In genomic region chr8:121717982-121718425, GRCm38 (mm10) we compare ENCODE assay signal across 8 mouse cellular contexts. TPM values are rescaled to one million over a fixed set of nuclear protein-coding genes. Genes with fewer than 3 reads are reported as not detected.
DNase-seq lines count a peak whose midpoint lies in the region; ATAC-seq and TF ChIP-seq lines count a peak whose summit lies in the region.

No protein-coding gene starts in this region.

- H3K9ac ChIP-seq in liver, embryonic 11.5 days (ENCODE audit: low read depth, low read length): no peak overlapping the region
- no peak overlapping the region for H3K9ac ChIP-seq in intestine, postnatal 0 days (ENCODE audit: low read depth, low read length)
- H3K9ac ChIP-seq in midbrain, embryonic 13.5 days (replicated peaks): no peak overlapping the region

- peak; percentile 87 for TF ChIP-seq CTCF in intestine, postnatal 0 days (IDR thresholded peaks at IDR 0.05; ENCODE audit: low read depth)

- H3K4me3 ChIP-seq in liver, embryonic 11.5 days (ENCODE audit: low read depth, low read length): no peak overlapping the region
- peak overlapping the region; percentile 39 for H3K4me3 ChIP-seq in embryonic facial prominence, embryonic 10.5 days
- no peak overlapping the region for H3K4me3 ChIP-seq in intestine, postnatal 0 days (ENCODE audit: low read depth, low read length)
- no peak overlapping the region for H3K4me3 ChIP-seq in midbrain, embryonic 13.5 days (replicated peaks)

- H3K4me2 ChIP-seq in liver, embryonic 11.5 days: no peak overlapping the region
- H3K4me2 ChIP-seq in intestine, postnatal 0 days (replicated peaks; ENCODE audit: low read depth): no peak overlapping the region
- peak overlapping the region; percentile 39 for H3K4me2 ChIP-seq in midbrain, embryonic 13.5 days (replicated peaks)

- intact Hi-C loops in left cerebral cortex, postnatal 25 days (cut with DNase I): loop anchor here (5.0 kb wide), 2 partner anchors 114 to 204 kb away; no protein-coding TSS in a partner anchor

- no peaks in the 10 kb centered on the region for H3K36me3 ChIP-seq in liver, embryonic 11.5 days (ENCODE audit: control insufficient read depth, insufficient read depth, low read length)
- no peaks in the 10 kb centered on the region for H3K36me3 ChIP-seq in embryonic facial prominence, embryonic 10.5 days (replicated peaks)
- H3K36me3 ChIP-seq in intestine, postnatal 0 days (ENCODE audit: control insufficient read depth, insufficient read depth): no peaks in the 10 kb centered on the region
- no peaks in the 10 kb centered on the region for H3K36me3 ChIP-seq in midbrain, embryonic 13.5 days

- WGBS in liver, embryonic 11.5 days: 28% methylated on average over 12 of the region's 12 CpGs
- 27% methylated on average over 12 of the region's 12 CpGs for WGBS in embryonic facial prominence, embryonic 10.5 days
- 27% methylated on average over 12 of the region's 12 CpGs for WGBS in intestine, postnatal 0 days
- 30% methylated on average over 12 of the region's 12 CpGs for WGBS in midbrain, embryonic 13.5 days

- ATAC-seq in liver, embryonic 11.5 days (replicated peaks; ENCODE audit: low FRiP score): no peak
- 0 out of 2 replicates have a peak, but pooled peaks have one; percentile 33 for ATAC-seq in intestine, postnatal 0 days
- ATAC-seq in midbrain, embryonic 13.5 days: peak; percentile 89

- peaks cover 15% of the 10 kb centered on the region for H3K27me3 ChIP-seq in liver, embryonic 11.5 days (replicated peaks; ENCODE audit: control insufficient read depth, insufficient read depth, low read length)
- peaks cover 46% of the 10 kb centered on the region for H3K27me3 ChIP-seq in embryonic facial prominence, embryonic 10.5 days (replicated peaks; ENCODE audit: low read depth, poor library complexity, severe bottlenecking)
- H3K27me3 ChIP-seq in intestine, postnatal 0 days (replicated peaks; ENCODE audit: control insufficient read depth, insufficient read depth, low read length): no peaks in the 10 kb centered on the region
- H3K27me3 ChIP-seq in midbrain, embryonic 13.5 days: peaks cover 5% of the 10 kb centered on the region; the same call in 1 of the 2 replicates

- DNase-seq in liver: peak; percentile 76
- no peak for DNase-seq in liver, embryonic 11.5 days (ENCODE audit: low spot score)
- DNase-seq in embryonic facial prominence, embryonic 10.5 days (ENCODE audit: low spot score): peak; percentile 91
- DNase-seq in heart, adult 11 months: peak; percentile 97
- DNase-seq in left cerebral cortex, postnatal 25 days (ENCODE audit: low spot score in 2 of 2): peak; percentile 92 to 98
- peak; percentile 23 to 31 for DNase-seq in spleen, postnatal 36 days (ENCODE audit: low spot score in 2 of 2)

- no peaks in the 10 kb centered on the region for H3K9me3 ChIP-seq in liver, embryonic 11.5 days (ENCODE audit: control insufficient read depth, low read length)
- H3K9me3 ChIP-seq in embryonic facial prominence, embryonic 10.5 days: no peaks in the 10 kb centered on the region
- no peaks in the 10 kb centered on the region for H3K9me3 ChIP-seq in intestine, postnatal 0 days (ENCODE audit: control insufficient read depth)
- no peaks in the 10 kb centered on the region for H3K9me3 ChIP-seq in midbrain, embryonic 13.5 days

- H3K27ac ChIP-seq in liver, embryonic 11.5 days (ENCODE audit: low read depth, low read length): no peak overlapping the region
- peak overlapping the region; percentile 60 for H3K27ac ChIP-seq in embryonic facial prominence, embryonic 10.5 days (replicated peaks)
- no peak overlapping the region for H3K27ac ChIP-seq in intestine, postnatal 0 days (ENCODE audit: low read depth, low read length)
- peak overlapping the region; percentile 35 for H3K27ac ChIP-seq in midbrain, embryonic 13.5 days

- no peaks in the 10 kb centered on the region; the same call in 1 of the 2 replicates for H3K4me1 ChIP-seq in liver, embryonic 11.5 days (replicated peaks; ENCODE audit: control insufficient read depth, insufficient read depth, low read length)
- H3K4me1 ChIP-seq in embryonic facial prominence, embryonic 10.5 days: peaks cover 22% of the 10 kb centered on the region
- no peaks in the 10 kb centered on the region for H3K4me1 ChIP-seq in intestine, postnatal 0 days (replicated peaks; ENCODE audit: control insufficient read depth, insufficient read depth, low read length)
- peaks cover 16% of the 10 kb centered on the region for H3K4me1 ChIP-seq in midbrain, embryonic 13.5 days (replicated peaks)

RNA-seq across cellular contexts. Expression of gene Jph3, which starts 11.4 kb away (rescaled TPM):
- polyA plus RNA-seq in liver, embryonic 11.5 days (2014; fragmentation: Nextera tagmentation; extraction: Ambion mirVana): 0.49 and 0.64 TPM in 2 replicates
- 5.2 and 5.7 TPM in 2 replicates for polyA plus RNA-seq in embryonic facial prominence, embryonic 10.5 days (2016; fragmentation: Nextera tagmentation; extraction: Ambion mirVana)
- 2.8 and 3.0 TPM in 2 replicates for polyA plus RNA-seq in intestine, postnatal 0 days (2015; fragmentation: Nextera tagmentation; extraction: Ambion mirVana)
- 100 to 1,000 TPM; 254 to 260 TPM for total RNA-seq in left cerebral cortex, postnatal 25 days (2021)
- polyA plus RNA-seq in midbrain, embryonic 13.5 days (2015; fragmentation: Nextera tagmentation; extraction: Ambion mirVana): 62.3 and 65.4 TPM in 2 replicates

Comparison
In these comparisons a context has a peak if more than half of its experiments do, and no peak if none do; other contexts are left out.
1. H3K27ac ChIP-seq: peak in embryonic facial prominence, embryonic 10.5 days (single experiment) and midbrain, embryonic 13.5 days (single experiment); none in liver, embryonic 11.5 days (single experiment) and intestine, postnatal 0 days (single experiment).